Mouse (Mus musculus): ENCODE measurements around the gene Sh3tc1.

DNA sequence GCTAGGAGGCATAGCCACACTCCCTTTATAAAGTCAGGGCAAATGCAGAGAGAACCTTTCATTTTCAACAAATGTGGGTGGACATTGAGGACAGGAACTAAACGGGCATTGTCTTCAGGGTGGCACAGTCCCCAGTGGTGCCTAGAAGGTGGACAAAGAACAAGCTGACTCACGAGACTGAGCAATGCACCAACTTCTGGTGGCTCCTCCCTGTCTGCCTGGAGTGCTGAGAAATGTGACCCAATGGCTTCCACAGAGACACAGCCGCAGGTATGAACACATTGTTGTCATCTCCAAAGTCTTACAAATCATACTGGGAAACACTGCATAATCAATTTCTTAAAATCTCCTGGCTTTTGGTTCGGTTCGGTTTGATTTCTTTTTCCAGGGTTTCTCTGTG is 22.3 kb downstream of the Sh3tc1 start:
- TF ChIP-seq CTCF (IDR thresholded peaks at IDR 0.05; ENCODE audit: control insufficient read depth, insufficient read depth, insufficient replicate concordance, low read depth, low read length), result no peak
- no peak for TF ChIP-seq POLR2A (IDR thresholded peaks at IDR 0.05; ENCODE audit: control insufficient read depth, low read depth, low read length)
